Mouse (Mus musculus) bone marrow macrophage, adult 2 months (primary cell): Measurements from ENCODE around the gene Gipc3.

Experiments
- CTCF ChIP-seq: IDR thresholded peaks from 2 replicates; pipeline ENCODE4 v1.5.1; 2012; ENCODE audit warnings: low read depth, mild to moderate bottlenecking, low read length, moderate library complexity
- POLR2A ChIP-seq: IDR thresholded peaks from 2 replicates; pipeline ENCODE4 v1.6.1; 2012; ENCODE audit warnings: mild to moderate bottlenecking, low read depth, low read length, borderline replicate concordance

DNA sequence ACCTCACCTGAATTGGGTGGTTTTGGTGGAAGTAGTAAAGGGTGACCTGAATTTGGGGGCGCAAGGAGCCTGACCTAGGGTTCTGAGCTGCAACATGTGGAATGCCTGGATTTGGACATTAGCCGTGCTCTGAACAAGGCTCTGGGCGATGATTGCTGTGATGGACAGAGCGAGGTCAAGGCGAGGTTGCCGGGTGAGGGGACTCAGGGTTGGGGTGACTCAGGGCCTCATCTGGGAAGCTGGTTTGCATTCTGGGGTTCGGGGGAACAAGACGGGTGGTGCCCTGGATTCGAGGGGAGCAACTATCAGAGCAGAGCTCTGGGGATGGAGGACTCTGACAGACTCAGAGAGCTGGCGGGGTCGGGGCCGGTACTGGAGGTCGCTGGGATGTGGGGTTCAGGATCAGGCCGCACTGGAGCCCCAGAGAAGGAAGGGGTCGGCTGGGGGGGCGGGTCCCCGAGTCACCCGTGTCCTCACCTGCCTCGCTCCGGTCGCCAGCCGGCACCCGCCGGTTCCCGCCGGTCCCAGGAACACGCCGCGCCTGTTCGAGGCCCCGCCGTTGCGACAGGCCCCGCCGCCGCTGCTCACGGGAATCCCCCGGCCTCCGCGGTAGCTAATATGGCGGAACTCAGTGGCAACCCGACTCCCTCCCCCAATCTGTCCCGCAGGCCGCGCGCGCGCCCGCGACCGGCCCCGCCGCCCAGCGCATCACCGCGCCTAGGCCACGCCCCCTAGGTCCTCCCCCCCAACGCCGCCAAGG is 34.9 kb upstream of the Gipc3 start, which contains the start of gene Fzr1:
- TF ChIP-seq CTCF (no peak), POLR2A (no peak)
